Mouse (Mus musculus) ES-E14 (cell line): ENCODE measurements around the gene 4930430A15Rik. TPM values are rescaled to one million over a fixed set of nuclear protein-coding genes. Genes with fewer than 3 reads are reported as not detected.

Source experiments
- DNase-seq: peaks from one replicate; pipeline ENCODE4 v3.0.0-alpha.2; 2013; ENCODE audit warnings: low read depth, low spot score
- H3K27ac ChIP-seq: 2 replicates; pipeline ENCODE4 v1.5.1; 2012; ENCODE audit warnings: low read depth, mild to moderate bottlenecking, low read length, moderate library complexity, mixed read lengths; ENCODE audit not compliant: poor library complexity, insufficient read depth, severe bottlenecking
- H3K36me3 ChIP-seq: 2 replicates; pipeline ENCODE4 v1.6.1; 2012; ENCODE audit warnings: mild to moderate bottlenecking, low read length, moderate library complexity, mixed read lengths; ENCODE audit not compliant: control insufficient read depth, poor library complexity, insufficient read depth, severe bottlenecking
- H3K4me1 ChIP-seq, 2 experiments: fragments of 150-350 bp in 1 of 2; sonication (generic) in 1 of 2; 2 replicates each; pipeline ENCODE4 v1.6.1; 2012; ENCODE audit warnings: low read length in 2 of 2, mild to moderate bottlenecking in 1 of 2, mixed read lengths in 1 of 2; ENCODE audit not compliant: control insufficient read depth in 2 of 2, insufficient read depth in 2 of 2, poor library complexity in 1 of 2
- H3K4me3 ChIP-seq, 2 experiments: fragments of 150-350 bp in 1 of 2; sonication (generic) in 1 of 2; 2 replicates each; pipeline ENCODE4 v1.5.1; 2012; ENCODE audit warnings: low read length in 2 of 2, low read depth in 1 of 2, mild to moderate bottlenecking in 1 of 2, mixed read lengths in 1 of 2; ENCODE audit not compliant: insufficient read depth in 1 of 2, poor library complexity in 1 of 2, severe bottlenecking in 1 of 2
- H3K9ac ChIP-seq: 2 replicates; pipeline ENCODE4 v1.6.1; 2012; ENCODE audit warnings: low read depth, mild to moderate bottlenecking, low read length, mixed read lengths; ENCODE audit not compliant: poor library complexity, insufficient read depth, severe bottlenecking
- H3K9me3 ChIP-seq: fragments of 150-350 bp; sonication (generic); 2 replicates; pipeline ENCODE4 v1.6.1; 2012; ENCODE audit warnings: low read depth, mild to moderate bottlenecking, low read length; ENCODE audit not compliant: control insufficient read depth, insufficient read depth
- CHD2 ChIP-seq: IDR thresholded peaks from 2 replicates; pipeline ENCODE4 v1.6.1; 2014; ENCODE audit warnings: mild to moderate bottlenecking, low read depth, low read length, inconsistent platforms
- HCFC1 ChIP-seq: IDR thresholded peaks from 2 replicates; pipeline ENCODE4 v1.6.1; 2012; ENCODE audit warnings: low read length, inconsistent platforms, borderline replicate concordance; ENCODE audit not compliant: insufficient read depth
- MAFK ChIP-seq: IDR thresholded peaks from 2 replicates; pipeline ENCODE4 v1.6.1; 2014; ENCODE audit warnings: mild to moderate bottlenecking, low read depth, low read length, inconsistent platforms; ENCODE audit not compliant: insufficient read depth
- ZC3H11A ChIP-seq: IDR thresholded peaks from 2 replicates; pipeline ENCODE4 v1.6.1; 2012; ENCODE audit warnings: low read depth, mild to moderate bottlenecking, inconsistent platforms, low read length, borderline replicate concordance
- ZNF384 ChIP-seq: IDR thresholded peaks from 2 replicates; pipeline ENCODE4 v1.6.1; 2012; ENCODE audit warnings: low read depth, low read length, inconsistent platforms
- in situ Hi-C, 2 experiments: fragments of 600-800 bp; cut with MboI; formaldehyde crosslinking; loops; one replicate each; pipeline ENCODE4 v1.15.1; 2025; ENCODE audit warnings: low sequenced_read_pairs in 2 of 2, inconsistent platforms in 1 of 2; ENCODE audit not compliant: unreplicated experiment in 2 of 2
- total RNA-seq: library from RNA; depleted of rRNA; stranded (reverse); fragments of 300-350 nt; gene quantifications from 2 replicates; pipeline ENCODE4 v1.2.3, GENCODE M21; 2012; rRNA removed

The 4930430A15Rik gene
- not detected in 2 replicates for total RNA-seq

- H3K36me3 ChIP-seq, result no peaks in the 10 kb centered on the region
- no peaks in the 10 kb centered on the region for H3K4me1 ChIP-seq
- no peak within 1 kb of the TSS for H3K4me3 ChIP-seq
- H3K27ac ChIP-seq, result no peak within 1 kb of the TSS
- H3K9ac ChIP-seq, result no peak within 1 kb of the TSS
- TF ChIP-seq MAFK (no peak), HCFC1 (no peak)
- DNase-seq, result no peak
- in situ Hi-C loops, result no loop called here
- no peaks in the 10 kb centered on the region for H3K9me3 ChIP-seq
These were observed at the start of gene 4930430A15Rik for GRCm38 (mm10) chr2:111229502-111229901. Gene 4930430A15Rik, minus strand, starts transcription at chr2:111229602.

- Histone ChIP-seq H3K9me3 (no peaks in the 10 kb centered on the region), H3K27ac (no peak within 1 kb of the TSS), H3K9ac (no peak within 1 kb of the TSS), H3K4me3 (no peak within 1 kb of the TSS), H3K4me1 (no peaks in the 10 kb centered on the region), H3K36me3 (no peaks in the 10 kb centered on the region)
- TF ChIP-seq HCFC1 (no peak), ZC3H11A (no peak), MAFK (no peak), ZNF384 (no peak), CHD2 (no peak)
- in situ Hi-C loops, result no loop called here
- no peak for DNase-seq
These were observed 44.6 kb upstream of the 4930430A15Rik start, which contains the start of gene Olfr1277 for GRCm38 (mm10) chr2:111274006-111274405. Gene Olfr1277, minus strand, starts transcription at chr2:111274106.

GRCm38 (mm10) chr2:111254216-111254615, 24.8 kb upstream of the 4930430A15Rik start, which contains the start of gene Olfr1276:
Gene Olfr1276, plus strand, starts transcription at chr2:111254516.
- no peak for TF ChIP-seq CHD2
- no peak for TF ChIP-seq HCFC1
- no peak for TF ChIP-seq ZNF384
- no peak for TF ChIP-seq MAFK
- Histone ChIP-seq H3K4me1 (no peaks in the 10 kb centered on the region), H3K36me3 (no peaks in the 10 kb centered on the region), H3K4me3 (no peak within 1 kb of the TSS), H3K27ac (no peak within 1 kb of the TSS), H3K9me3 (no peaks in the 10 kb centered on the region), H3K9ac (no peak within 1 kb of the TSS)
- in situ Hi-C loops, result no loop called here
- no peak for DNase-seq

GRCm38 (mm10) chr2:111235186-111235585, 5.8 kb upstream of the 4930430A15Rik start, which contains the start of gene Olfr1275:
Gene Olfr1275, minus strand, starts transcription at chr2:111235286.
- Histone ChIP-seq H3K36me3 (no peaks in the 10 kb centered on the region), H3K4me1 (no peaks in the 10 kb centered on the region), H3K4me3 (no peak within 1 kb of the TSS), H3K9me3 (no peaks in the 10 kb centered on the region), H3K27ac (no peak within 1 kb of the TSS), H3K9ac (no peak within 1 kb of the TSS)
- TF ChIP-seq HCFC1, result no peak
- TF ChIP-seq MAFK, result no peak
- TF ChIP-seq CHD2, result no peak
- no peak for TF ChIP-seq ZNF384
- no peak for DNase-seq
- in situ Hi-C loops, result no loop called here

GRCm38 (mm10) chr2:111182068-111182467, 47.3 kb downstream of the 4930430A15Rik start:
- Histone ChIP-seq H3K9me3 (no peaks in the 10 kb centered on the region), H3K27ac (no peak overlapping the region), H3K4me3 (no peak overlapping the region), H3K9ac (no peak overlapping the region), H3K4me1 (no peaks in the 10 kb centered on the region), H3K36me3 (no peaks in the 10 kb centered on the region)
- DNase-seq, result no peak
- in situ Hi-C loops, result no loop called here
- no peak for TF ChIP-seq HCFC1
- no peak for TF ChIP-seq ZC3H11A
- no peak for TF ChIP-seq CHD2
- no peak for TF ChIP-seq ZNF384
- no peak for TF ChIP-seq MAFK
